Mouse (Mus musculus): Measurements from ENCODE around the gene Hpgds.

The Hpgds gene

GRCm38 (mm10) chr6:65144621-65145205 lies at the start of gene Hpgds:
Hpgds (minus strand) TSS chr6:65144908.
- ATAC-seq (ENCODE audit: low TSS enrichment) = peak; percentile 59

GRCm38 (mm10) chr6:65164977-65165376 lies 20.3 kb upstream of the Hpgds start:
- ATAC-seq (ENCODE audit: low TSS enrichment) = peak; percentile 58

- peak; percentile 91 for ATAC-seq (ENCODE audit: low TSS enrichment)
Observed at GRCm38 (mm10) chr6:65164137-65164536, 19.4 kb upstream of the Hpgds start.

- ATAC-seq (ENCODE audit: low TSS enrichment) = no peak
Observed at GRCm38 (mm10) chr6:65159381-65159942, 14.8 kb upstream of the Hpgds start.

- no peak for ATAC-seq (ENCODE audit: low TSS enrichment)
Observed at GRCm38 (mm10) chr6:65157042-65157441, 12.3 kb upstream of the Hpgds start.

GRCm38 (mm10) chr6:65153570-65153969 lies 8.9 kb upstream of the Hpgds start:
- ATAC-seq (ENCODE audit: low TSS enrichment) = peak; percentile 94

- no peak for ATAC-seq (ENCODE audit: low TSS enrichment)
Observed at GRCm38 (mm10) chr6:65150703-65151102, 6.0 kb upstream of the Hpgds start.

GRCm38 (mm10) chr6:65146363-65146762 lies 1.7 kb upstream of the Hpgds start:
- no peak for ATAC-seq (ENCODE audit: low TSS enrichment)

- ATAC-seq (ENCODE audit: low TSS enrichment) = no peak
Observed at GRCm38 (mm10) chr6:65142316-65142715, 2.4 kb downstream of the Hpgds start.

- ATAC-seq (ENCODE audit: low TSS enrichment) = no peak
Observed at GRCm38 (mm10) chr6:65140750-65141243, 3.9 kb downstream of the Hpgds start.

GRCm38 (mm10) chr6:65140082-65140749 lies 4.5 kb downstream of the Hpgds start:
- no peak for ATAC-seq (ENCODE audit: low TSS enrichment)

- no peak for ATAC-seq (ENCODE audit: low TSS enrichment)
Observed at GRCm38 (mm10) chr6:65138243-65138642, 6.5 kb downstream of the Hpgds start.

- ATAC-seq (ENCODE audit: low TSS enrichment) = no peak
Observed at GRCm38 (mm10) chr6:65137802-65138201, 6.9 kb downstream of the Hpgds start.

- no peak for ATAC-seq (ENCODE audit: low TSS enrichment)
Observed at GRCm38 (mm10) chr6:65132376-65132775, 12.3 kb downstream of the Hpgds start.

- peak; percentile 85 for ATAC-seq (ENCODE audit: low TSS enrichment)
Observed at GRCm38 (mm10) chr6:65126074-65126726, 18.5 kb downstream of the Hpgds start.

- ATAC-seq (ENCODE audit: low TSS enrichment) = no peak
Observed at GRCm38 (mm10) chr6:65117540-65117939, 27.2 kb downstream of the Hpgds start.

- peak; percentile 84 for ATAC-seq (ENCODE audit: low TSS enrichment)
Observed at GRCm38 (mm10) chr6:65114902-65115301, 29.8 kb downstream of the Hpgds start.

GRCm38 (mm10) chr6:65079139-65079538 lies 65.6 kb downstream of the Hpgds start:
- ATAC-seq (ENCODE audit: low TSS enrichment) = 0 out of 2 replicates have a peak, but pooled peaks have one; percentile 52

- peak; percentile 41 for ATAC-seq (ENCODE audit: low TSS enrichment)
Observed at GRCm38 (mm10) chr6:65075201-65075600, 69.5 kb downstream of the Hpgds start.

Data from frontal cortex, adult (tissue).